Mouse (Mus musculus) bone marrow, adult 2 months (tissue): Measurements from ENCODE around the gene Ccnb1ip1.

ENCODE experiments used
- CTCF ChIP-seq: fragments of 200-500 bp; IDR thresholded peaks from 2 replicates; pipeline ENCODE4 v1.5.1; 2011; ENCODE audit warnings: low read length, control low read depth; ENCODE audit not compliant: control insufficient read depth, insufficient read depth
- POLR2A ChIP-seq: fragments of 200-500 bp; IDR thresholded peaks from 2 replicates; pipeline ENCODE4 v1.6.1; 2011; ENCODE audit warnings: low read depth, mild to moderate bottlenecking, control low read depth, low read length, borderline replicate concordance; ENCODE audit not compliant: control insufficient read depth

- no peak for TF ChIP-seq CTCF
- TF ChIP-seq POLR2A: no peak
Observed at GRCm38 (mm10) chr14:50788157-50788556, 19.4 kb downstream of the Ccnb1ip1 start.
